Mouse (Mus musculus): ENCODE data around the gene Slc25a18. TPM values are rescaled to one million over a fixed set of nuclear protein-coding genes. Genes with fewer than 3 reads are reported as not detected.

Gene Slc25a18
- total and polyA plus RNA-seq, 3 experiments, result 0.05 TPM; not detected in 2

GRCm38 (mm10) chr6:120788904-120789303 lies 15.5 kb downstream of the Slc25a18 start:
- Histone ChIP-seq H3K27me3 (ENCODE audit: insufficient read depth, low read length) (no peaks in the 10 kb centered on the region), H3K36me3 (replicated peaks) (peaks cover 80% of the 10 kb centered on the region), H3K4me3 (ENCODE audit: low read depth, low read length) (no peak overlapping the region), H3K4me1 (ENCODE audit: insufficient read depth, low read depth, low read length) (peaks cover 43% of the 10 kb centered on the region), H3K9me3 (replicated peaks) (no peaks in the 10 kb centered on the region)
- DNase-seq (ENCODE audit: low spot score), result no peak
- ATAC-seq (ENCODE audit: extremely low read depth, insufficient number of reproducible peaks, low FRiP score, poor library complexity, severe bottlenecking), result no peak
- TF ChIP-seq GATA2 (IDR thresholded peaks at IDR 0.05; ENCODE audit: borderline replicate concordance, low read depth, low read length) (no peak), CTCF (IDR thresholded peaks at IDR 0.05; ENCODE audit: low read depth, low read length) (no peak), GATA1 (IDR thresholded peaks at IDR 0.05; ENCODE audit: borderline replicate concordance, low read length) (no peak), POLR2AphosphoS5 (IDR thresholded peaks at IDR 0.05; ENCODE audit: insufficient replicate concordance, low read depth, low read length) (no peak), TAL1 (conservative IDR thresholded peaks at IDR 0.05; ENCODE audit: low read depth, low read length) (no peak)

GRCm38 (mm10) chr6:120790153-120790552 lies 16.8 kb downstream of the Slc25a18 start:
- ATAC-seq (ENCODE audit: extremely low read depth, insufficient number of reproducible peaks, low FRiP score, poor library complexity, severe bottlenecking) (no peak), DNase-seq (ENCODE audit: low spot score) (no peak)
- Histone ChIP-seq H3K36me3 (replicated peaks) (peaks cover 89% of the 10 kb centered on the region), H3K9me3 (replicated peaks) (no peaks in the 10 kb centered on the region), H3K4me1 (ENCODE audit: insufficient read depth, low read depth, low read length) (peaks cover 52% of the 10 kb centered on the region), H3K4me3 (ENCODE audit: low read depth, low read length) (no peak overlapping the region), H3K27me3 (ENCODE audit: insufficient read depth, low read length) (no peaks in the 10 kb centered on the region)
- no peak for TF ChIP-seq GATA1 (IDR thresholded peaks at IDR 0.05; ENCODE audit: borderline replicate concordance, low read length)
- no peak for TF ChIP-seq CTCF (IDR thresholded peaks at IDR 0.05; ENCODE audit: low read depth, low read length)
- TF ChIP-seq POLR2AphosphoS5 (IDR thresholded peaks at IDR 0.05; ENCODE audit: insufficient replicate concordance, low read depth, low read length), result no peak
- TF ChIP-seq GATA2 (IDR thresholded peaks at IDR 0.05; ENCODE audit: borderline replicate concordance, low read depth, low read length), result no peak
- TF ChIP-seq TAL1 (conservative IDR thresholded peaks at IDR 0.05; ENCODE audit: low read depth, low read length), result no peak

GRCm38 (mm10) chr6:120790717-120791116 lies 17.3 kb downstream of the Slc25a18 start:
- H3K36me3 ChIP-seq (replicated peaks), result peaks cover 89% of the 10 kb centered on the region
- TF ChIP-seq GATA2 (IDR thresholded peaks at IDR 0.05; ENCODE audit: borderline replicate concordance, low read depth, low read length) (no peak), GATA1 (IDR thresholded peaks at IDR 0.05; ENCODE audit: borderline replicate concordance, low read length) (no peak), CTCF (IDR thresholded peaks at IDR 0.05; ENCODE audit: low read depth, low read length) (no peak), POLR2AphosphoS5 (IDR thresholded peaks at IDR 0.05; ENCODE audit: insufficient replicate concordance, low read depth, low read length) (no peak), TAL1 (conservative IDR thresholded peaks at IDR 0.05; ENCODE audit: low read depth, low read length) (no peak)
- DNase-seq (ENCODE audit: low spot score) (no peak), ATAC-seq (ENCODE audit: extremely low read depth, insufficient number of reproducible peaks, low FRiP score, poor library complexity, severe bottlenecking) (no peak)
- H3K4me1 ChIP-seq (ENCODE audit: insufficient read depth, low read depth, low read length), result peaks cover 55% of the 10 kb centered on the region
- no peak overlapping the region for H3K4me3 ChIP-seq (ENCODE audit: low read depth, low read length)
- no peaks in the 10 kb centered on the region for H3K9me3 ChIP-seq (replicated peaks)
- no peaks in the 10 kb centered on the region for H3K27me3 ChIP-seq (ENCODE audit: insufficient read depth, low read length)

- TF ChIP-seq TAL1 (conservative IDR thresholded peaks at IDR 0.05; ENCODE audit: low read depth, low read length) (no peak), GATA2 (IDR thresholded peaks at IDR 0.05; ENCODE audit: borderline replicate concordance, low read depth, low read length) (no peak), CTCF (IDR thresholded peaks at IDR 0.05; ENCODE audit: low read depth, low read length) (no peak), POLR2AphosphoS5 (IDR thresholded peaks at IDR 0.05; ENCODE audit: insufficient replicate concordance, low read depth, low read length) (no peak), GATA1 (IDR thresholded peaks at IDR 0.05; ENCODE audit: borderline replicate concordance, low read length) (no peak)
- ATAC-seq (ENCODE audit: extremely low read depth, insufficient number of reproducible peaks, low FRiP score, poor library complexity, severe bottlenecking) (no peak), DNase-seq (ENCODE audit: low spot score) (no peak)
- H3K4me1 ChIP-seq (ENCODE audit: insufficient read depth, low read depth, low read length), result peaks cover 70% of the 10 kb centered on the region
- no peaks in the 10 kb centered on the region for H3K9me3 ChIP-seq (replicated peaks)
- no peaks in the 10 kb centered on the region for H3K27me3 ChIP-seq (ENCODE audit: insufficient read depth, low read length)
- no peak overlapping the region for H3K4me3 ChIP-seq (ENCODE audit: low read depth, low read length)
- H3K36me3 ChIP-seq (replicated peaks), result peaks cover 98% of the 10 kb centered on the region
These were observed 19.6 kb downstream of the Slc25a18 start for GRCm38 (mm10) chr6:120792947-120793346.

GRCm38 (mm10) chr6:120795422-120796086 lies 22.2 kb downstream of the Slc25a18 start:
- peaks cover 76% of the 10 kb centered on the region for H3K4me1 ChIP-seq (ENCODE audit: insufficient read depth, low read depth, low read length)

GRCm38 (mm10) chr6:120796111-120796510 lies 22.7 kb downstream of the Slc25a18 start:
- ATAC-seq (ENCODE audit: extremely low read depth, insufficient number of reproducible peaks, low FRiP score, poor library complexity, severe bottlenecking) (no peak), DNase-seq (ENCODE audit: low spot score) (no peak)
- H3K4me3 ChIP-seq (ENCODE audit: low read depth, low read length), result no peak overlapping the region
- peaks cover 99% of the 10 kb centered on the region for H3K36me3 ChIP-seq (replicated peaks)
- H3K9me3 ChIP-seq (replicated peaks), result no peaks in the 10 kb centered on the region
- TF ChIP-seq CTCF (IDR thresholded peaks at IDR 0.05; ENCODE audit: low read depth, low read length) (no peak), TAL1 (conservative IDR thresholded peaks at IDR 0.05; ENCODE audit: low read depth, low read length) (no peak), POLR2AphosphoS5 (IDR thresholded peaks at IDR 0.05; ENCODE audit: insufficient replicate concordance, low read depth, low read length) (no peak), GATA1 (IDR thresholded peaks at IDR 0.05; ENCODE audit: borderline replicate concordance, low read length) (no peak), GATA2 (IDR thresholded peaks at IDR 0.05; ENCODE audit: borderline replicate concordance, low read depth, low read length) (no peak)
- peaks cover 73% of the 10 kb centered on the region for H3K4me1 ChIP-seq (ENCODE audit: insufficient read depth, low read depth, low read length)
- H3K27me3 ChIP-seq (ENCODE audit: insufficient read depth, low read length), result no peaks in the 10 kb centered on the region

More at GRCm38 (mm10) chr6:120795422-120796086, 22.2 kb downstream of the Slc25a18 start:
- peak; percentile 56 for ATAC-seq (ENCODE audit: extremely low read depth, insufficient number of reproducible peaks, low FRiP score, poor library complexity, severe bottlenecking)
- H3K36me3 ChIP-seq (replicated peaks), result peaks cover 99% of the 10 kb centered on the region
- H3K4me3 ChIP-seq (ENCODE audit: low read depth, low read length), result no peak overlapping the region
- H3K27me3 ChIP-seq (ENCODE audit: insufficient read depth, low read length), result no peaks in the 10 kb centered on the region
- no peak for DNase-seq (ENCODE audit: low spot score)
- TF ChIP-seq GATA2 (IDR thresholded peaks at IDR 0.05; ENCODE audit: borderline replicate concordance, low read depth, low read length) (no peak), CTCF (IDR thresholded peaks at IDR 0.05; ENCODE audit: low read depth, low read length) (no peak), GATA1 (IDR thresholded peaks at IDR 0.05; ENCODE audit: borderline replicate concordance, low read length) (no peak), TAL1 (conservative IDR thresholded peaks at IDR 0.05; ENCODE audit: low read depth, low read length) (no peak), POLR2AphosphoS5 (IDR thresholded peaks at IDR 0.05; ENCODE audit: insufficient replicate concordance, low read depth, low read length) (no peak)
- H3K9me3 ChIP-seq (replicated peaks), result no peaks in the 10 kb centered on the region
